Mouse (Mus musculus): ENCODE results near the gene Toe1.

The Toe1 gene

DNA sequence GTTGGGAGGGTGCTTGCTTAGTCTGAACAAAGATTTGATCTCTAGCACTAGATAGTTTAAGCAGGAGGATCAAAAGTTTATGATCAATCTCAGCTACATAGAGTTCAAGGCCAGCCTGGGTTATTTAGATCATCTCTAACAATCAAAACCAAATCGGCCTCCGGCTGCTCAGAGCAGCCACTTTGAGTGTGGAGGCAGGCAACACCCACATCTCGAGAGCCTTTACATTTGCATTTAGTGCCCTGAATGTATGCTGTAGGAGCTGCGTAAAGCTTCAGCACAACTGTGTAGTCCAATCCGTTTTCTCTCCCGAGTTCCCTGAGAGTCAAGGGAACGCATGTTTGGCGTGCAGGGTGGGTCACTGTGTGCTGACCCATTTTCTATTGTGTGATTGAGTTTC is 15.0 kb downstream of the Toe1 start:
- no peak for DNase-seq (ENCODE audit: low spot score in 2 of 2)

DNA sequence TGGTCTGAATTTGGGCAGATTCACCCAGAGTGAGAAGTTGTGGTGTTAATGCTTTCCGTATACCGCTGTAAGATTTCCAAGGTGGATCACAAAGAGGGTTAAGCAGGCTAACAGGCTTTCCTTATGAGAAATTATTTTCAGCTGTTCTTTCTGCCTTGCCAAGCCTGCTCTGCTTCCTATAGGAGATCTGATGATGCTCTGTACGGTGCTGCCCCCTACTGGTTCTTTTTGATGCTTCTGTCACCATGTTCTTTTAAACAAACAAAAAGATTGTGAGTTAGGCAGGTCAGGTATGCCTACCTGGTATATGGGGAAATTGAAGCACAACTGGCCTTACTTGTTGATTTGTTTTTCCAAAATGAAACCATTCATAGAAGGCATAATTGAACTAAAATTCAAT is 18.5 kb downstream of the Toe1 start:
- peak; percentile 73 to 82 for DNase-seq (ENCODE audit: low spot score in 2 of 2)

DNA sequence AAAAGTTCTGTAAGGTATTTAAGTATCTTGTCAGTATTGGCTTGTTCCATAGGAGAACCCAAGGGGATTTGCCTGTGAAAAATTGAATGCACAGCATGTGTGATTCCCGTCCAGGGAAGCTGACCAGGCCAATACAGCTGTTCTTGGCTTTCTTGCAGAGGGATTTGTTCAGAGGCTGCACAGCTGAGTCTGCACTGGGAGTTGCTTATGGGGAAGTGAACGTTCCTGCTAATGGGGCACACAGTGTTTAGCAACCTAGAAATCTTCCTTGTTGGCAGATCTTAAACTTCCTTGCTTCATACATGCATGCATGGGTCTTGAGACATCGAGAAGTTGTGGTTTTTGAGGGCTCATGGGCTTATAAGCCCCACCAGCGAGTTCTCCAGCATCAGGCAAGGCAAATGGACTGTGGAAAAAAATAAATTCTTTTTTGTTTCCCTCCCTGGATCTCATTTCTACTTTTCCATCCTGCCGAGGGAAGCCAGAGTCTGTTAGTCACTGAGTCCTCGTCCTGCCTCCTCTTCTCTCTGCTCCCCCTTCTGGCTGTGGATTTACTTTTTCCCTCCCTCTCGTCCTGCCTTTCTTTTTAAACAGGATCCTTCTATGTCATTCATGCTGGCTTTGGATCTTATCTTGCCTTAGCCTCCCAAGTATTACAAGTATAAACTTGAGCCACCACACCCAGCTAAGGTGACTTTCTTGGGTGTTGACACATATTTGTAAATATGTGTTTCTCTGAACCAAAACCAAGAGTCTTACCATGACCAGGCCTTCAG is 19.3 kb downstream of the Toe1 start:
- DNase-seq (ENCODE audit: low spot score in 2 of 2): peak in 1 of 2 experiments; percentile 35

DNA sequence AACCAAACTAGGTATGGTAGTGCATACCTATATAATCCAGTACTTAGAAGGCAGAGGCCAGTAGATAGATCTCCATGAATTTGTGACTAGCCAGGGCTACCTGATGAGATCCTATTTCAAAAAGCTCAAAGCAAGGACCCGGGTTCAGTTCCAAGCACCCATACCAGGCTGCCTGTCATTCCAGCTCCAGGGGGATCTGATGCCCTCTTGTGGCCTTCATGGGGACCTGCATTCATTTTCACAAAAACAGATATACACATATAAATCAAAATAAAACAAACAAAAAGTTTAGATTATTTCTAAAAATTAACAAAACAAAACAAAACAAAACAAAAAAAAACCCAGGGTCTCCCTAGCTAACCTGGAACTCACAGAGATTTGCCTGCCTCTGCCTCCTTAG is 20.9 kb downstream of the Toe1 start:
- no peak for DNase-seq (ENCODE audit: low spot score in 2 of 2)

DNA sequence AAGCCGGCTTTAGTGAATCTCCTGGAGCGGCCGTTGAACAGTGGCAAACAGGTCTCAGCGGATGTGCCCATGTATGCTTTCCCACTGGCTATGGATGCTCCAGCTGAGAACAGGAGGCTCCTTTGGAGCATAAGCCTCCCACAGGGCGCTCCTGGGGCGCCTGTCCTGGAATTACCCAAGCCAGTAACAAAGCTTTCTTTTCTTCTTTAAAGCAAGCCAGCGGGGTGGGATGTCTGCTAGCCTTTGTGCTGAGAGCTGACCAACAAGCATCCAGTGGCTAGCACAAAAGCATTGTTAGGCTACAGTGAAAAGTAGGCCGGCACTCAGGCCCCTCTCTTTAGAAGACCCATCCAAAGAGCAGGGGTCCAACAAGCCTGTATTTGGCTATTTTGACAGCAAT is 25.3 kb downstream of the Toe1 start:
- DNase-seq (ENCODE audit: low spot score in 2 of 2): no peak

DNA sequence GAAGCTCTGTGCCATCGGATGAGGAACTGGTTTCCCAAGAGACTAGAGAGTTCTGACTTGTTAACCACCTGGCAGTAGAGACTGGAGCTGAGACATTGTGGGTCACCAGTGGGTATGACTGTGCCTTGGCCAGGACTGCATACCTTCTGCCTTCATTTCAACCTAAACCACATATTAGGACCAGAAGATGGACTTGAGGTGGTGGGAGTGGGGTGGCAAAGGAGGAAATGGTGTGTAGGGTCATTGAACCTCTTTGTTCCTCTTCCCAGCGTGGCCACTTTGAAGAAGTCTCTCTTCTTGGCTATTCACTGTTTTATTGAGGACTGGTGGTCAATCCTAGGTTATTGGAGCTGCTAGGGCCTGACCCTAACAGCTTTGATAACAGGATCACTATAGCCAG is 26.1 kb downstream of the Toe1 start:
- no peak for DNase-seq (ENCODE audit: low spot score in 2 of 2)

DNA sequence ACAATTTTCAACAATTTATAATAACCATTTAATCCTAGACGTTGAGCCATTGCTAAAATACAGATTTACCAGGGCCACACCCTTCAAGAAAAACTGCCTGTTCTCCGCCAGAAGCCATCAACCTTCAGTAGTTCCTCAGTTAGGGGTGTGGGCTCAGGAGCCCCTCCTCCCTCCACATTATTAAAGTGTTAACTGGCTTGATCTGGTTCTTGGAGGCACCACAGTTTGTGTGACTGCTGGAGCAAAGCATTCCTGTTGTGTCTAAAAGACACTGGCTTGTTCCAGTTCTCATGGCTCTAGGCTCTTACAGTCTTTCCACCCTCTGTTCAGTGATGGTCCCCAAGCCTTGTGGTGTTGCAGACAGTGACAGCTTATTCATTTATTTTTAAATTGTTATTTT is 26.9 kb downstream of the Toe1 start:
- DNase-seq (ENCODE audit: low spot score in 2 of 2): no peak

DNA sequence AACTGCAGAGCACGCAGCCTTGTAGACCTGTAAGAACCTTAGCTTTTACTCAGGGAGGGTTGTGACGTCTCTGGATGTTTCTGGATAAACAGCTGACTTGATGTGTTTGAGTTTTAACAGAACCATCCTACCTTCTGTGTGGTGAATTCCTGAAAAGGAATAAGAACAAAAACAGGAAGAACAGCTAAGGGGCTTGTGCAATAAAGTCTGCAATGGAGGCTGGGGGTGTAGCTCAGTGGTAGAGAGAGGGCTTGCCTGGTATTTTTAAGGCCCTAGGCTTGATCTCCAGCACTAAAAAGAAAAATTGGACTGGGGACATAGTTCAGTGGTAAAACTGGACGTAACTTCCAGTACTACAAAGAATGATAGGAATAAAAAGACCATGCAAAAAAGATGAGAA is 30.4 kb downstream of the Toe1 start:
- no peak for DNase-seq (ENCODE audit: low spot score in 2 of 2)

DNA sequence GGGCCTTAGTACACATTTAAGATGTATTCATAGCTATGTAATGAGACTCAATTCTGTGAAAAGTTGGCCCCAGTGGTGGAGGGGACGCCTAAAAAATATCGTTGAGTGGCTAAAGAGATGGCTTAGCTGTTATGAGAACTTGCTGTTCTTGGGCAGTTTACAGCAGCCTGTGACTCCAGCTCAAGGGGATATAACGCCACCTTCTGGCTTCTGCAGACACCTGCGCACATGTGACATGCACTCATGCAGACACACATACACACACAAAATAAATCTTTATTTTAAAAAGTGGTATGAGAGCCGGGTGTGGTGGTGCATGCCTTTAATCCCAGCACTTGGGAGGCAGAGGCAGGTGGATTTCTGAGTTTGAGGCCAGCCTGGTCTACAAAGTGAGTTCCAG is 31.0 kb downstream of the Toe1 start:
- no peak for DNase-seq (ENCODE audit: low spot score in 2 of 2)

DNA sequence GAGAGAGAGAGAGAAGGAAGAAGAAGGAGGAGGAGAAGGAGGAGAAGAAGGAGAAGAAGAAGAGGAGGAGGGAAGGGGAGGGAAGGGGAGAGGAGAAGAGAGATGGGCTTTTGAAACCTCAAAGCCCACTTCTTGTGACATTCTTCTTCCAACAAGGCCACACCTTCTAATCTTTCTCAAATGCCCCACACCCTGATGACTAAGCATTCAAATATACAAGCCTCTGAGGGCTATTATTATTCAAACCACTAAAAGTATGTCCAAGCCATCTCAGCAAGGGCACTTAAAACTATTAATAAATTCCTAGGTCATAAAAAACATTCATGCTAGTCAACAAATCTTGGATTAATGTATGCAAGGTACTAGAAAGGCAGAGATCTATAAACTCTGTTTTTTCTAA is 38.4 kb downstream of the Toe1 start:
- no peak for DNase-seq (ENCODE audit: low spot score in 2 of 2)

DNA sequence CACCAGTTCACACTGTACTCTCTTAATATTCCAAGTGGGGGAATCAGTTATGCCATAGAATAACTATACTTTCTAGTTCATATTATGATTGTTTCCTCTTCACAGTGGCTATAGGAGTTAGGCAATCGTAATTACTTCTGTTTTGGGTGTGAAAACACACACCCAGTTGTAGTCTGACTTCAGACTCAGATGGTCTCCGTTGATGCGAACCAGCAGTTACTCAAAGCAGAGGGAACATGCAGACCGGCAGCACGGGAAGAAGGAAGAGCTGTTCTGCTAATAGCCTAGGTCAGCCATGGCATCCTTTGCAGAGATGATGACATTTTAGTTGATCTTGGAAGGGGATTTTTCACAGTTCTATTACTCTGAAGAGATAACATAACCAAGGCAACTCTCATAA is 38.9 kb downstream of the Toe1 start:
- no peak for DNase-seq (ENCODE audit: low spot score in 2 of 2)

DNA sequence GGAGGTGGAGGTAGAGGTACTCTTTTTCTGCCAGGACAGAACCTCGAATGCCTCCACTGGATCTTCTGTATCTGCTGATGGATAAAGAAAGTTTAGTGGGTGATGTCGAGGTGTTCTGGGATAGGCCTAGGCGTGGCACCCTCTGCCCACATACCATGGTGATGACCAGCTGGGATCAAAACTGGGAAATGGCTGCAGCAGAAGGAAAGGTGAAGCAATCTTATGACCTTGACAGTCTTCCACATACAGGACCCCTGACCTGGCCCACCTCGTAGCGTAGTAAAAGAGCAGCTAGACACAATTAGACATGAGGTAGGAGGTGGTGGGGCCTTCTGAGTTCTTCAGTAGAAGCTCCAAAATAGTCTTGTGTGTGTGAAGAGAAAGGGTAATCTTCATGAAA is 43.4 kb downstream of the Toe1 start:
- DNase-seq (ENCODE audit: low spot score in 2 of 2): no peak

DNA sequence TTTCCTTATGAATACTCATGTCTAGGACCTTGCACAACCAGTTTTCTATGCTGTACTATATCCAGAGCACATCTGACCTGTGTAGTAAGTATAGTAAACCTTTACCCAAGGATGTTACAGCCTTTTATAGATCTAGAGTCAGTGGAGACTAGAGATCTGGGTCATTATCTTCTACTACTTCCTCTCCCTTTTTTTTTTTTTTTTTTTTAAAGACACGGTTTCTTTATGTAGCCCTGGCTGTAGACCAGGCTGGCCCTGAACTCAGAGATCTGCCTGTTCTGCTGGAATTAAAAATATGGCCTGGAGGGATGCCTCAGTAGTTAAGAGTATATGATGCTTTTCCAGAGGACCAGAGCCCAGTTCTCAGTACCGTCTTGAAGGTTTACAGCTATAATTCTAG is 45.5 kb downstream of the Toe1 start:
- DNase-seq (ENCODE audit: low spot score in 2 of 2): no peak

DNA sequence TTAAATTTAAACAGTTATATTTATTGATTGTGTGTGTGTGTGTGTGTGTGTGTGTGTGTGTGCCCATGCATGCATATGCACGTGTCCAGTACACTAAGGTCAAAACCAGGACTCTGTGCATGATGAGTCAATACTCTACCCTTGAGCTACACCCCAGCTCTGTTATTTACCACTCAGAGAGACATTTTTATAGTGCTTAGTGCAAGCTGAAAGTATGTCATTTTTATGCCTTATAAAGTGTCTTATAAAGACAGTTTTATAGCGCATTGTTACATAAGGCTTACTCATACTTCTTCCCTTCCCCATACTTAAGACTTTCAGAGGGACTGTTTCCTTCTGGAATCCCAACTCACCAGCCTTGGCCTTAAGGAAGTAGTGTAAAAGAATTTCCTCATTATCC is 57.7 kb downstream of the Toe1 start:
- DNase-seq (ENCODE audit: low spot score in 2 of 2): no peak
